Mouse (Mus musculus) testis, postnatal 14 days (tissue): ENCODE data around the gene Fam160b1.

Experiments used
- DNase-seq: peaks from one replicate; pipeline ENCODE4 v3.0.0; 2021; ENCODE audit warnings: low spot score

Fam160b1 gene

DNA sequence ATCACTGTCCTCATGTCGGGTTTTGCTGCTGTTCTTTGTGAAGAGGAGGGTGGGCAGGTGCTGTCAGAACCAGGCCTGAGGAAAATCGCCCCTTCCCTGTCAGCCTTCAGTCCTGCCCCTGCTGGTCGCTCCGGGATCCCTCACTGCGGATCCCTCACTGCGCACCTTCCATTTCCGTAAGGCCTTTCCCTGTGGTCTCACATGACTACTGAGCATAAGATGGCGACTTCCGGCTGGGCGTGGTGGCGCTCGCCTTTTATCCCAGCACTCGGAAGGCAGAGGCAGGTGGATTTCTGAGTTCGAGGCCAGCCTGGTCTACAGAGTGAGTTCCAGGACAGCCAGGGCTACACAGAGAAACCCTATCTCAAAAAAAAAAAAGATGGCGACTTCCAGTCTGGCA is 64.8 kb downstream of the Fam160b1 start:
- no peak for DNase-seq

- DNase-seq = no peak
Observed at GRCm38 (mm10) chr19:57426841-57427240, 66.4 kb downstream of the Fam160b1 start.

- DNase-seq = no peak
Observed at GRCm38 (mm10) chr19:57427756-57428438, 67.4 kb downstream of the Fam160b1 start.

DNA sequence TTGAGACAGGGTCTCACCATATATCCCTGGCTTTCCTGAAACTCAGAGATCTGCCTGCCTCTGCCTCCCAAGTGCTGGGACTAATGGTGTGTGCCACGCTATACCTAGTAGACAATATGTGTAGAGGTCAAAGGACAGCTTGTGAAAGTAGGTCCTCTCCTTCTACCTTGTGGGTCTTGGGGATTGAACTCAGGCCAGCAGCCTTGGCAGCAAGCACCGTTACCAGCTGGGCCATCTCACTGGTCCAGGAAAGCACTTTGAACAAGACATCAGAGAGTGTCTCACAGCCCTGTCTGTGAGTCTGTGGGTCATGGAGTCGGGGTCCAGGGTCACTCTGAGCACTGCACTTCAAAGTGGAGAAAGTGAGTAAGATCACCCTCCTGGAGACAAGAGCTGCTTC is 68.2 kb downstream of the Fam160b1 start:
- no peak for DNase-seq

- DNase-seq = no peak
Observed at GRCm38 (mm10) chr19:57429926-57430325, 69.4 kb downstream of the Fam160b1 start.

DNA sequence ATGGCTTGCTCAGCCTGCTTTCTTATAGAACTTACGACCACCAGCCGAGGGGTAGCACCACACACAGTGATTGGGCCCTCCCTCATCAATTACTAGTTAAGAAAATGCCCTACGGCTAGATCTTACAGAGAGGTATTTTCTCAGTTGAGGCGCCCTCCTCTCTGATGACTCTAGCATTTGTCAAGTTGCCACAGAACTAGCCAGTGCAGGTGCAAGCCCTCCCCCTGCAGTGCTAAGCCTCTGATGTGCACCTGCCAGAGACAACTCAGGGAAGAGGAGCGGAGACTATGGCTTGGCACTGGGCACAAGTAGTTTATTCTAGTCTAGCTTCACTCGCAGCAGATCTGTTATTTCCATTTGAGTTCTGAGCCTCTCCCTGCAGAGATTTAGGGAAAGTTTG is 71.0 kb downstream of the Fam160b1 start:
- DNase-seq = no peak

DNA sequence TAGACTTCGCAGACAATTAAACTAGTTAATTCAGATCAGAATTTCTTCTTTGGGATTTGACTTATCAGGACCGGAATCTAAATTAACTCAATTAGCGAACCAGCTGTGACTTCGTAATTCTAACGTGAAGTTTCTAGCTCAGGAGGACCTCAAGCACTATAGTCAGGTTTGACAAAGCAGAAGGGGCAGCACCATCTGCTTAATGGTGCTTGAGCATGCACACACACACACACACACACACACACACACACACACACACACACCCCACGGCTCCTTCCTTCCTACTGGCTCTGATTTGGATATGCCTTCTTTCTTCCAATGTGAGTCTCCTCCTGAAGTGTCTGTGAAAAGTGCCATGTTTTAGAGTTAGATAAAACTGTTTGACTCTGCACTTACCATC is 73.5 kb downstream of the Fam160b1 start:
- DNase-seq = no peak

DNA sequence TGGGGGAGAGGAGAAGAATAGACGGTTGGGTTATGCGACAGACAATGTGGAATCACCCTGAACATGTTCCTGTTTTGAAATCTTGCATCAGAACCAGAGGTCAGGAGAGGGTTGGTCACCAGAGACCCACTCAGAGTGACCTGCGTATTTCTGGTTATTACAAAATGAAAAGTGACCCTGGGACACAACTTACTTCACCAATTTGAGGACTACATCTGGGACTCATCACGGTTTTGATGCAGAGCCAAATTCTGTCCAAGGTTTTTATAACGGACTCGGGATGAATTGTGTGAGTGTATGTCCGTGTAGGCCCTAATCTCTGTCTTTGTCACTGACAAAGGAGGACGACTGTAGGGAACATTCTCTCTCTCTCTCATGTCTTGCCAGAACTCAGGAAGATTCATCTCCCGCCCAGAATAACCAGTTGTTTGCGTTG is 76.1 kb downstream of the Fam160b1 start:
- no peak for DNase-seq

DNA sequence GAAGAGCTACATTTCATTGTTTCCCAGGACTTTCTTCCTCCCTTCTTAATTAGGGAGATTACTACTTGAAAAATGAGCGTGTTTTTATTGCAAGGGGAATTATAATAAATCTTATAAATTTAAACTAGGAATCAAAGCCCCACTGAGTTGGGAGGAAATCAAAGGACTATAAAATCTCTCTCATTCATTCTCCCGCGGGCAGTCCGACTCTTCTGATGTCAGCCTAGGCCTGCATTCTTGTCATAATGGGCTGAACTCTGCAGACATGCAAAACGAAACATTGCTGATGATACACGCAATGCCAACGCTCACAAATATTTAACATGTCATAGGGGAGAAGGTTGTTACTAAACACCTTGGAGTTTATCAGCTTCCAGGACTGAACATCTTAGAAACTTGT is 76.6 kb downstream of the Fam160b1 start:
- DNase-seq = no peak
